Mouse (Mus musculus): ENCODE results near the gene Coro1c.
A peak's percentile ranks its signal among the peaks of the same experiment; 100 is the strongest.

Coro1c gene

DNA sequence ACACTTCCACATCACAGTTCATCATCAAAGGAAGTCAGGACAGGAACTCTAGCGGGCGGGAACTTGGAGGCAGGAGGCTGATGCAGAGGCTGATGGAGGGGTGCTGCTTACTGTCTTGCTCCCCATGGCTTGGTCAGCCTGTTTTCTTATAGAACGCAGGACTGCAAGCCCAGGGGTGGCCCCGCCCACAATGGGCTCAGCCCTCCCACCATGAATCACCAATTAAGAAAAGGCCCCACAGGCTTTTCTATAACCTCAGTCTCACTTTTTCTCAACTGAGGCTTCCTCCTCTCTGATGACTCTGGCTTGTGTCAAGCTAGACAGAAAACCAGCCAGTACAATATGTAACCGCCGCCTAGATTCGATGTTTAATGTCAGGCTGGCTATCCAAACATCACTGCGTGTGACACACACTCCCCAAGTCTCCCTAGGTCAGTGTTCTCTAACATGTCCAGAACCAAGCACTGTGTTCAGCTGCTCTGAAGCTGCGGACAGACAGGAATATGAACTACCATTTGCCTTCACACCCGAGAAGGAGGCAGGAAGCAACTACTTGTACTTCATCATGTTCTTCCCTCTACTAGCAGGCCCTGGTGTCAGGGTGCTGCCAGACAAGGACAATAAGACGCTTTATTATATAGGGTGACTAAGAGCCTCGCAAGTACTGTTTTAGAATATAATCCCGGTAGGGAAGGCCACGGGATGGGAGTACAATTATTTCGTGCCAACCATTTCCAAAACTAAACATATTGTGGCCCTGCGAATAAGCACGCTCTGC is 1.4 kb downstream of the Coro1c start:
- Histone ChIP-seq H3K27me3 (ENCODE audit: control insufficient read depth, insufficient read depth, low read length, poor library complexity, severe bottlenecking) (no peaks in the 10 kb centered on the region), H3K36me3 (ENCODE audit: control insufficient read depth, insufficient read depth, low read length, poor library complexity, severe bottlenecking) (no peaks in the 10 kb centered on the region)
- DNase-seq (ENCODE audit: low read depth, low spot score), result peak; percentile 58

DNA sequence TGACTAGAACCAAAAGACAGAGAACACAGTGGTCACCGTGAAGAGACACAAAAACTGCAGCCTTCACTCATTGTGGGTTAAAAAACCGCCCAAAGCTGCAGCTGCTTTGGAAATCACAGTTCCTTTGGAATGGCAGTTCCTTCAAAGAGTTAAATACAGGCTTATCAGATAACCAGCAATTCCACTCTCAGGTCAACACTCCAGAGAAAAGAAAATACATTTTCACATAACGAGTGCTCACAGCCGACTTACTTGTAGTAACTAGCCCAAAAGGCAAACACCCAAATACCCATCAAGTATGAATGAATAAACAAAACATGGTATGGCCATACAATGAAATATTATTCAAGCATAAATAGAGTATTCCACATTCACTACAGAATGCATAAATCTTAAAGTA is 3.6 kb downstream of the Coro1c start:
- Histone ChIP-seq H3K27me3 (ENCODE audit: control insufficient read depth, insufficient read depth, low read length, poor library complexity, severe bottlenecking) (no peaks in the 10 kb centered on the region), H3K36me3 (ENCODE audit: control insufficient read depth, insufficient read depth, low read length, poor library complexity, severe bottlenecking) (no peaks in the 10 kb centered on the region)
- DNase-seq (ENCODE audit: low read depth, low spot score), result no peak

DNA sequence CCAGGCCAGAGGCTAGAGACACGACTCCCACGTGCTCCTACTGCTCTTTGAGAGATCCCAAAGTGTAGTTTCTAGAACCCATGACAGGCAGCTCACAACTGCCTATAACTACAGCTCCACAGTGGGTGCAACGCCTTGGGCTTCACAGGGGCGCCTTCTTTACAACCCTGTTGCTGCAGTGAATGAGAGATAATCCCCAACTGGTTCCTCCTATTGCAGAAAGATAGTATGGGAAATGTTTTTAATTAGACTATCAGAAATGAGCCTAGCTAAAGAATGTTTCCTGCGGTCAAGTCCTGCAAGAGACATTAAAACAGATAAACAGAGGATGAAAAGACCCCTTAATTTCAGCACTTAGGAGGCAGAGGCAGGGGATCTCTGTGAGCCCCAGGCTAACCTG is 5.6 kb downstream of the Coro1c start:
- no peaks in the 10 kb centered on the region for H3K27me3 ChIP-seq (ENCODE audit: control insufficient read depth, insufficient read depth, low read length, poor library complexity, severe bottlenecking)
- no peak for DNase-seq (ENCODE audit: low read depth, low spot score)

DNA sequence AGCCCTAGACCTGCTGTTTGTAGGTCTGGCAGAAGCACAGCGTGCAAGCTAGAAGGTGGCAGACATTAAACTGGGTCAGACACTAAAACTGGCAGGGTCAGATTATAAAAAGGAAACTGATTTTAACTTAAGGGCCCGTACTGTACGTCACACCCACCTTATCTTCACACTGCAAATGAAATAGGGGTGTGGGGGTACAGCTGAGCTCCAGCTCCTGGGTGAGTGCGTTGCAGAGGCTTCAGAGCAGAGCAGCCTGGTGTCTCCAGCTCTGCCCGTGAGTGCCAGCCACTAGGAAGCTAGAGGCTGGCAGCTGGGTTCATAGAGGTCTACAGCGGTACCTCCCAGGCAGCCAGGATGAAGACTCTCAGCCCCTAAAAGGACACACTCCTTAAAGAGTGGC is 6.5 kb downstream of the Coro1c start:
- DNase-seq (ENCODE audit: low read depth, low spot score), result no peak
- Histone ChIP-seq H3K27me3 (ENCODE audit: control insufficient read depth, insufficient read depth, low read length, poor library complexity, severe bottlenecking) (no peaks in the 10 kb centered on the region), H3K36me3 (ENCODE audit: control insufficient read depth, insufficient read depth, low read length, poor library complexity, severe bottlenecking) (no peaks in the 10 kb centered on the region)

More for the DNA sequence above, 5.6 kb downstream of the Coro1c start:
- H3K36me3 ChIP-seq (ENCODE audit: control insufficient read depth, insufficient read depth, low read length, poor library complexity, severe bottlenecking), result no peaks in the 10 kb centered on the region

DNA sequence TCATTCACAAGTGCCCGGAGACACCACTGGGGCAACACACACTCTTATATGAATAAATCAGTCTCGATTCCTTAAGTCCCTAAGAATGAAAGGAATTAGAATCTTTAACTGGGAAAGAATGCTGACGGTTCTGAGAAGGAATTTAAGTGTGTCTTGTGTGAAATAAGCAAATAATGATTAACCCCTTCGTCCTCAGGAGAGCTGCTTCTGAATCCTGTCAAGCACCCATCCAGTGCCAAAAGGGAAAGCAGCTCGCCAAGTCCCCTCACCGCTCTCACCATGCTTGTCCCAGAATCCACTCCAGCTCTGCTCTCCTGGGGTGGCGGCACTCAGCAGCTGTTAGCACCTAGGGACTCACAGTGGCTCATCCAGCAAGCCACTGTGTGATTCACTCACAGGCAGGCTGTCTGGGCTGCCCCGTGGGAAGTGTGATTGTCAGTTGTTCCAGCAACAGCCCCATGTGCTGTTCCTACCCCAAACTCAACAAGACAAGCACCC is 7.4 kb downstream of the Coro1c start:
- no peak for DNase-seq (ENCODE audit: low read depth, low spot score)
- H3K27me3 ChIP-seq (ENCODE audit: control insufficient read depth, insufficient read depth, low read length, poor library complexity, severe bottlenecking), result no peaks in the 10 kb centered on the region
- no peaks in the 10 kb centered on the region for H3K36me3 ChIP-seq (ENCODE audit: control insufficient read depth, insufficient read depth, low read length, poor library complexity, severe bottlenecking)

DNA sequence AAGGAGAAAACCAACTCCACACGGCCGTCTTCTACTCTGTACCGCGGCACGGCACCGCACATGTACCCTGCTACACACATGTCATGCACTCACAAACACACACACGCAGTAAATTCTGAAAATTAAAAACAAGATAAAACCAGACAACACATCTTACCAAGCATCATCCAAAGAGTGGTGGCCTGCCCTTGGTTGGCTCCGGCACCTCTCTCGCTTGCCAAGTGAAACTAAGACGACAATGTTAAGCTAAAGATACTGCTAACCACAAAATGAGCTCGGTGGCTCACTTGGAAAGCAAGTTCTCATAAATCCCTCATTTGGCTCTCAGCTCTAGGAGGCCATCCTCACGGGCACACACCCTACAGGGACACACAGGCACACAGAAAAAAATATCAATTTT is 9.0 kb downstream of the Coro1c start:
- Histone ChIP-seq H3K27me3 (ENCODE audit: control insufficient read depth, insufficient read depth, low read length, poor library complexity, severe bottlenecking) (no peaks in the 10 kb centered on the region), H3K36me3 (ENCODE audit: control insufficient read depth, insufficient read depth, low read length, poor library complexity, severe bottlenecking) (no peaks in the 10 kb centered on the region)
- DNase-seq (ENCODE audit: low read depth, low spot score), result no peak

DNA sequence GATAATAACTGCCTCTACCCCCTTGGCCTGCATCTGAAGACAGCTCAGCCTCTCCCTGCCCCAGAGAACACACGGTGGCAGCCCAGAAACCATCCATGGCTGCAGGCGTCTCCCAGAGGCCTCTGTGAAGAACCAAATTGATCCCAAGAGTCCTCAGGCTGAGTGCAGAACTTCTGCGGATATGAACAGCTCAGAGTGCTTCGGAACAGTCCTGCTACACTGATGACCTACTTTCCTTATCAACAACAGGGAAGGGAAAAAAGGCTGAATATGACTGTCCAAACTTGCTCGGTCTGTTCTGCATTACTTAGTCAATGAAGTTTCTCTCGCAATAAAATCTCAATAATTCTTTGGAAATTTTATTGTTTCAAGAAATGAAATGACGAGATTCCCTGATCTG is 16.6 kb downstream of the Coro1c start:
- Histone ChIP-seq H3K36me3 (ENCODE audit: control insufficient read depth, insufficient read depth, low read length, poor library complexity, severe bottlenecking) (no peaks in the 10 kb centered on the region), H3K27me3 (ENCODE audit: control insufficient read depth, insufficient read depth, low read length, poor library complexity, severe bottlenecking) (no peaks in the 10 kb centered on the region)
- DNase-seq (ENCODE audit: low read depth, low spot score), result no peak

DNA sequence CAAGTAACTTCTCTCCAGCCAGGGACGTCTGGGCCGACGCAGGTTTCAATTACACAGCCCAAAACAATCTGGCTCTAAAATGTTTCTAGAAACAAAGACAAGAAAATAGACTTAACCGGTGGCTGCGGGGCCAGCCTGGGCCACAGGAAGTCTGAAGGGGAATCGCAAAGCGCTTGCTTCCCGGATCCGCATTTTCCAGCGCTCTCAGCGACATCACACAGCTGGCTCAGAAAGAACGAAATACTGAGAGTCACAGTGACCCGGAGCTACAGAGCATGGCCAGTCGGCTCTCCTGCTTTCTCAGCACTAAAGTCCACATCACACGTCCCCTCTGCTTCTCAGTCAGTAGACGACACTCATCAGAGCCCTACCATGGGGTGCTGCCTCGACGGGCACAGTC is 17.7 kb downstream of the Coro1c start:
- no peak for DNase-seq (ENCODE audit: low read depth, low spot score)
- Histone ChIP-seq H3K36me3 (ENCODE audit: control insufficient read depth, insufficient read depth, low read length, poor library complexity, severe bottlenecking) (no peaks in the 10 kb centered on the region), H3K27me3 (ENCODE audit: control insufficient read depth, insufficient read depth, low read length, poor library complexity, severe bottlenecking) (no peaks in the 10 kb centered on the region)

DNA sequence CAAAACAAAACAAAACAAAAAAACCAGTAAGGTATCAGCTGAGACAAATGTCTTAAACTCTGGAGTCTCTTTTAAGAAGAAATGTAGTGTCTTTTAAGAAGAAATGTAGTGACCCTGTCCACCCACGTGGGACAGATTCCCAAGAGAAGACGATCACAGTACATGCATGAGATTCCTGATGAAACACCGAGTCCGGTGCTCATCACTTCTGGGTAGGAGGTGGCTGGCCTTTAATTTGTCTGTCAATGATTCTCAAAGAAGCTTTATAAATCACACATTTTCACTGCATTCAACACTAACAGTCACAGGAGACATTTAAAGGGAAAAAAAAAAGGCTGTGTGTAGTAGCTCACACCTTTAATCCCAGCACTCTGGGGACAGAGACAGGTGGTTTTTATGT is 18.6 kb downstream of the Coro1c start:
- DNase-seq (ENCODE audit: low read depth, low spot score), result no peak
- H3K27me3 ChIP-seq (ENCODE audit: control insufficient read depth, insufficient read depth, low read length, poor library complexity, severe bottlenecking), result no peaks in the 10 kb centered on the region
- no peaks in the 10 kb centered on the region; the same call in 1 of the 2 replicates for H3K36me3 ChIP-seq (ENCODE audit: control insufficient read depth, insufficient read depth, low read length, poor library complexity, severe bottlenecking)

DNA sequence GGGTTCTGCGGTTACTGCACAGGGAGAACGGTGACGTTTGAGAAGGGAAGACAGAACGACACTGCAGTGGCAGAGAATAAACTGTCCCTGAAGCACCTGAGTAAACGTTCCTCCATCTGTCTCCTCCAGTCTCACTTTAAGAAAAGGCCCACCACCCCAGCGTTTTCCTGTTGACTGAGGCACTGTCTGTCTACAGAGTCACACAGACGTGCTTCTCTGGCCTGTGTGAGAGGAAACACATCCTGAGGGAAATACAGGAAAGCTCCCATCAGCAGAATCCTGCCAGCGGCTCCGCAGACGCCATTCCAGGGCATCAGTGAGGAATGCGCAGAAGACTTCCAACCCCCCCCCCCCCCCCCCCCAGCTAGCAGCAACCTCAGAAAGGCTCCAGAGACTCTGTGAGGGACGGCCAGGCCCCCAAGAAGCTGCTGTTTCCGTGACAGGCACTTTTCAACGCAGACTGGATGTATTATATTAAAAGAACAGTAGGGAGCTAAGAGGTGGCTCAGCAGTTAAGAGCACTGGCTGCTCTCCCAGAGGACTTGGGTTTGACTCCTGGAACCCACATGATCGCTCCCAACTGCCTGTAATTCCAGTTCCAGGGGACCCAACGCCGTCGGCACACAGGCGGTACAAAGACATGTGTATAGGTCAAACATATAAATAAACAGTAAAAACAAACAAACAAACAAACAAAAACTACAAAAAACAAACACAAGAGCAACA is 19.2 kb downstream of the Coro1c start:
- no peaks in the 10 kb centered on the region for H3K27me3 ChIP-seq (ENCODE audit: control insufficient read depth, insufficient read depth, low read length, poor library complexity, severe bottlenecking)
- DNase-seq (ENCODE audit: low read depth, low spot score), result no peak
- no peaks in the 10 kb centered on the region; the same call in 1 of the 2 replicates for H3K36me3 ChIP-seq (ENCODE audit: control insufficient read depth, insufficient read depth, low read length, poor library complexity, severe bottlenecking)

DNA sequence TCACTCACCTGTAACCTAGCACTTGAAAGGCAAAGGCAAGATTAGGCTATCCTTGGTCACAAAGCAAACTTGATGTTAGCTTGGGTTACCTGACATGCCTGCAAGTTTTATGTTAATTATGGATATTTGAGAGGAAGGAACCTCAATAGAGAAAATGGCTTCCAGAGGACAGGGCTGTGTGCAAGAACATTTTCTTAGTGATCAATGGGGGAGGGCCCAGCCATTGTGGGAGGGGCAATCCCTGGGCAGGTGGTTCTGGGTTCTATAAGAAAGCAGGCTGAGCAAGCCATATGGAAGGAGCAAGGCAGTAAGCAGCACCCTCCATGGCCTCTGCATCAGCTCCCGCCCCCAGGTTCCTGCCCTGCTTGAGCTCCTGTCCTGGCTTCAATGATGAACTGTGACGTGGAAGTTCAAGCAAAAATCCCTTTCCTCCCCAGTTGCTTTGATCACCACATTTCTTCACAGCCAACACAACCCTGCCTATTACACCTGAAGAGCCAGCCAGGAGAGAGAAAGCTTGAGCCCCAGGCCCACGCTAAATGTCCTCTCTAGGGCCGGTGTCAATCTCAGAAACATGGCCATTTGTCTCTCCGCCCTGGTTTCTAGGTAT is 20.3 kb downstream of the Coro1c start:
- Histone ChIP-seq H3K27me3 (ENCODE audit: control insufficient read depth, insufficient read depth, low read length, poor library complexity, severe bottlenecking) (no peaks in the 10 kb centered on the region), H3K36me3 (ENCODE audit: control insufficient read depth, insufficient read depth, low read length, poor library complexity, severe bottlenecking) (no peaks in the 10 kb centered on the region; the same call in 1 of the 2 replicates)
- DNase-seq (ENCODE audit: low read depth, low spot score), result no peak

DNA sequence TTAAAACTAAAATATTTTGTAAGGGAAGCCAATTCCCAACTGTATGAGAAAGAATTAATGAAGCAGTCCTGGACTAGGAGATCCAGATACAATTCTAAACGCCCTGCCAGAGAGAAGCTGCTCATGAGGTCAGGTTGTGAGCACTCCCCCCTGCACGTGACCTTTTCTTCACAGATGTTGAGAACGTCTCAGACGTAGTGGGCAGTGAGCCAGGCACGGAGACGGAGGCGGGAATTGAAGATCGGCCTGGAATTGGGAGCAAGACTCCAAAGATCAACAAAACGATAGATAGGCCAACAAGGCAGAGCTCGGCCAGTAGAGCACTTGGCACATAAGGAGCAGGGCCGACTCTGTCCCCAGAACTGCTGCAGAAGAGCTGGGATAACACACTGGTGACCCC is 21.4 kb downstream of the Coro1c start:
- Histone ChIP-seq H3K27me3 (ENCODE audit: control insufficient read depth, insufficient read depth, low read length, poor library complexity, severe bottlenecking) (no peaks in the 10 kb centered on the region), H3K36me3 (ENCODE audit: control insufficient read depth, insufficient read depth, low read length, poor library complexity, severe bottlenecking) (no peaks in the 10 kb centered on the region; the same call in 1 of the 2 replicates)
- DNase-seq (ENCODE audit: low read depth, low spot score), result no peak

DNA sequence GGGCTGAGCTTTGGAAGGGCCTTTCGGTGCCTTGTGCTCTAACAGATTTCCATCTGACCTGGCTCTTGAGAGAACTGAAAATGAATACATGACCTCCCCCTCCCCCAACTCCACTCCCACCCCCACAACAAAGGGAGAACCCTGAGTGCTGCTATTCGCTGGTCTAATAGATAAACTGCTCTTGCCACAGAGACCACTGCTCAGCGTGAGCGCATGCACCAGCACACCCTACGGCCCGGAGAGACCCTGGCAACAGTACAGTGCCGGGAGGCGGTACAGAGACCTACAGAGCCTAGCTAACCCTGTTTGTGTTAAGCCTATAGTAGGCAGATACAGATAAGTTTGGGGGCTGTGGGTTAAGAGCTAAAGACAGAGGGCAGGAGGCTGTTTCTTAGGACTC is 22.9 kb downstream of the Coro1c start:
- H3K27me3 ChIP-seq (ENCODE audit: control insufficient read depth, insufficient read depth, low read length, poor library complexity, severe bottlenecking), result no peaks in the 10 kb centered on the region
- no peaks in the 10 kb centered on the region; the same call in 1 of the 2 replicates for H3K36me3 ChIP-seq (ENCODE audit: control insufficient read depth, insufficient read depth, low read length, poor library complexity, severe bottlenecking)

DNA sequence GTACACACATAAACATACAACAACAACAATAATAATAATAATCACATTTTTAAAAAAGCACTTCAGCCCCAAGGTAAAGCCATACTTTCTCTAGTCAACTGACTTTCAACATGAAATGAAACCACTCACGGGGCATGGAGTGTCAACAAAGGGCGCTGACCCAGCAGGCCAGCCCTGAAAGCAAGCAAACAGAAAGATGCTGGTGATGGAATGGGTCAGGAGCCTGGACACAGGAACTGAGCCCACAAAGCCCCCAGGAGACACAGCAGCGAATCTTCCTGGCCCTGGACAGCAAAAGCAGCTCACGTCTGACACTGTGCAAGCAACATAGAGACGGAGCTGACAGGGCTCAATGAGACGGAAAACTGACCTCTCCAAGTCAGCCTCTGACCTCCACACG is 23.8 kb downstream of the Coro1c start:
- Histone ChIP-seq H3K36me3 (ENCODE audit: control insufficient read depth, insufficient read depth, low read length, poor library complexity, severe bottlenecking) (peaks cover 4% of the 10 kb centered on the region; the same call in 1 of the 2 replicates), H3K27me3 (ENCODE audit: control insufficient read depth, insufficient read depth, low read length, poor library complexity, severe bottlenecking) (no peaks in the 10 kb centered on the region)
- DNase-seq (ENCODE audit: low read depth, low spot score), result no peak

More for the DNA sequence above, 22.9 kb downstream of the Coro1c start:
- DNase-seq (ENCODE audit: low read depth, low spot score), result no peak

DNA sequence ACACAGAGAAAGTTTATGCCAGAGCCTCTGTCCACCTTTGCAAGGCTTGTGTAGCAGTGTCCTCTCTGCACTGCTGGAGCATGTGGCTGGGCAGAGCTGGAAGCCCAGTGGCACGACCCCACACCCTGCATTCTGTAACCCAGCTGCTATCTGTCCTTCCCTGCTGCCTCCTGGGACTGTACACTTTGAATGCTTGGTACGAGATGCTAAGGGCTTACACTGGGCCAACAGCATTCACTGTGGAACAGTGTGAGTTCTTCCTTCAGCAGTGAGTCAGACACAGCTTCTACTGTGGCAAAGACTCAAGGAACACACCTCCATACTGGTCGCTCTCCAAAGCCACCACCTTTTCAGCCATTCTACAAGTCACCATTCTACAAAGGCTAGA is 25.2 kb downstream of the Coro1c start:
- H3K36me3 ChIP-seq (ENCODE audit: control insufficient read depth, insufficient read depth, low read length, poor library complexity, severe bottlenecking), result peaks cover 4% of the 10 kb centered on the region; the same call in 1 of the 2 replicates
- DNase-seq (ENCODE audit: low read depth, low spot score), result no peak

More for the DNA sequence above, 25.2 kb downstream of the Coro1c start:
- no peaks in the 10 kb centered on the region for H3K27me3 ChIP-seq (ENCODE audit: control insufficient read depth, insufficient read depth, low read length, poor library complexity, severe bottlenecking)
